8 mouse cellular contexts compared by ENCODE assay signal in the genomic region with DNA sequence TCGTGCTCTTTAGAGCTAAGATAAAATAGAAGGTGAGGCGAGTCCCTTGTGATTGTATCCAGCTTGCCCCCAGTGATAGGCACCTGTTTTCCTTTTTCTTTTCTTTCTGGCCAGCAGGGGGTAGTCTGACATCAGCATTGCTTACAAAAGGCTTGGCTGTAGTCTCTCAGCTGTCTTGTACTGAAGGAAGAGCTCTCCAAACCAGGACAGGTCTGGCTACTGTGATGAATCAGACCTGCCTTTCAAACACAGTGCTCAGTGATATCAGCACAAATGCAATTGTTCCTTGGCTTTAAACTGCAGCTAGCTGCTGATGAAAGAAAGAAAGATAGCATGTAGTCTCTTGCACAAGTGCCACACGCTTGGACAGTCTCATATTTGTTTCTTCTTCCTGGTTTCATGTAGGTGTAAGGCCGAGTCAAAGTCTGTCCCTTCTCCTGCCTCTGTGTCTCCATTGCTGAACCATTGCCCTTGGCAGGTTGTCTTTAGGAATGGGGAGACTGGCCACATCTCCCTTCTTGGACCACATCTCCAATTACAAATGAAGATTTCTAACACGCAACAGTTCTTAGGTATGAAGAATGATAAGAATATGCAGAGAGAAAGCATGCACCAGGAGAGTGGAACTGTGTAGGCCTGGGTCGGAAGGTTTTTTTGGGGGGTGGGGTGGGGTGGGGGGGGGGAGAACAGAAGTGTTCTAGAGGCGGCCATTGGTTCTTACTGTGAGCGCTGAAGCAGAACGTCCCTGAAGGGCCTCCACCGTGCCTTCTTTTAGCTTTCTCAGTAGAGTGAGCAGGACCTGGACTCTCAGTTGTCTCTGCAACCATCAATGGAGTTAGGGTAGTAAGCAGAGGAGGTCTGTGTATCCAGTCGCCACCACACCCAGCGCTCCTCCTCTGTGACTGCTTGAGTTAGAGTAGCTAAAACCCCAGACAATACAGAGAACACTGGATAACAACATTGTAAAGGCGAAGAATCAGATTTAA.
DNase-seq lines count a peak whose midpoint lies in the region; ATAC-seq lines count a peak whose summit lies in the region.

No protein-coding gene starts in this region.

- H3K27ac ChIP-seq in heart, embryonic 12.5 days (ENCODE audit: poor library complexity, severe bottlenecking), result no peak overlapping the region
- H3K27ac ChIP-seq in forebrain, embryonic 10.5 days, result no peak overlapping the region
- no peak overlapping the region for H3K27ac ChIP-seq in neural tube, embryonic 12.5 days

- H3K4me1 ChIP-seq in heart, embryonic 12.5 days (replicated peaks), result no peaks in the 10 kb centered on the region
- peaks cover 13% of the 10 kb centered on the region for H3K4me1 ChIP-seq in forebrain, embryonic 10.5 days
- peaks cover 3% of the 10 kb centered on the region; the same call in 1 of the 2 replicates for H3K4me1 ChIP-seq in neural tube, embryonic 12.5 days

- no peaks in the 10 kb centered on the region for H3K27me3 ChIP-seq in heart, embryonic 12.5 days (replicated peaks)
- H3K27me3 ChIP-seq in forebrain, embryonic 10.5 days (ENCODE audit: poor library complexity, severe bottlenecking), result peaks cover 7% of the 10 kb centered on the region; the same call in 1 of the 2 replicates
- no peaks in the 10 kb centered on the region for H3K27me3 ChIP-seq in neural tube, embryonic 12.5 days (replicated peaks)

- H3K9me3 ChIP-seq in heart, embryonic 12.5 days (replicated peaks), result no peaks in the 10 kb centered on the region
- no peaks in the 10 kb centered on the region for H3K9me3 ChIP-seq in forebrain, embryonic 10.5 days
- no peaks in the 10 kb centered on the region for H3K9me3 ChIP-seq in neural tube, embryonic 12.5 days

- H3K4me2 ChIP-seq in heart, embryonic 12.5 days, result no peak overlapping the region
- no peak overlapping the region for H3K4me2 ChIP-seq in neural tube, embryonic 12.5 days (replicated peaks)

- 61% methylated on average over 13 of the region's 13 CpGs for WGBS in heart, embryonic 12.5 days
- 59% methylated on average over 13 of the region's 13 CpGs for WGBS in forebrain, embryonic 10.5 days
- 67% methylated on average over 13 of the region's 13 CpGs for WGBS in neural tube, embryonic 12.5 days

- H3K36me3 ChIP-seq in heart, embryonic 12.5 days, result no peaks in the 10 kb centered on the region
- H3K36me3 ChIP-seq in forebrain, embryonic 10.5 days (replicated peaks), result no peaks in the 10 kb centered on the region
- no peaks in the 10 kb centered on the region for H3K36me3 ChIP-seq in neural tube, embryonic 12.5 days

- ATAC-seq in heart, embryonic 12.5 days (ENCODE audit: insufficient number of reproducible peaks, low FRiP score), result no peak
- peak; percentile 76 for ATAC-seq in neural tube, embryonic 12.5 days (ENCODE audit: low FRiP score, low read depth)
- no peak for ATAC-seq in monocyte, adult 5-6 weeks (replicated peaks; ENCODE audit: insufficient number of reproducible peaks, low FRiP score, low TSS enrichment, poor library complexity, severe bottlenecking)

- H3K4me3 ChIP-seq in heart, embryonic 12.5 days, result no peak overlapping the region
- no peak overlapping the region for H3K4me3 ChIP-seq in forebrain, embryonic 10.5 days
- no peak overlapping the region for H3K4me3 ChIP-seq in neural tube, embryonic 12.5 days

- DNase-seq in heart, adult 8-10 months (ENCODE audit: low spot score), result peak; percentile 9
- DNase-seq in Muller cell, postnatal 12 days (ENCODE audit: inconsistent ontology term), result peak; percentile 59
- peak; percentile 27 for DNase-seq in forebrain, embryonic 10.5 days (ENCODE audit: extremely low spot score, low spot score)
- DNase-seq in induced T-regulatory cell, adult 2 months (ENCODE audit: low read depth), result peak; percentile 28
- peak; percentile 53 for DNase-seq in left cerebral cortex, adult 11 months (ENCODE audit: low spot score)

- H3K9ac ChIP-seq in heart, embryonic 12.5 days, result no peak overlapping the region
- no peak overlapping the region for H3K9ac ChIP-seq in neural tube, embryonic 12.5 days

Comparison
In these comparisons a context has a peak if more than half of its experiments do, and no peak if none do; other contexts are left out.
1. DNase-seq: peak in every context shown above with its lines; median percentile 59 in Muller cell, postnatal 12 days; 53 in left cerebral cortex, adult 11 months; 28 in induced T-regulatory cell, adult 2 months; 27 in forebrain, embryonic 10.5 days; 9 in heart, adult 8-10 months.